Mouse (Mus musculus) brain, embryonic 14.5 days (tissue): ENCODE measurements around the gene Arid1a. TPM values are rescaled to one million over a fixed set of nuclear protein-coding genes. Genes with fewer than 3 reads are reported as not detected.

ENCODE experiments used
- DNase-seq: peaks from one replicate; pipeline ENCODE4 v3.0.0-alpha.2; 2011; ENCODE audit warnings: low read depth
- CTCF ChIP-seq: fragments of 200-500 bp; IDR thresholded peaks from 2 replicates; pipeline ENCODE4 v1.5.1; 2012; ENCODE audit warnings: inconsistent platforms, mild to moderate bottlenecking, moderate library complexity, borderline replicate concordance; ENCODE audit not compliant: insufficient read depth, insufficient read length; ENCODE audit errors: extremely low read depth
- POLR2A ChIP-seq: fragments of 200-500 bp; IDR thresholded peaks from 2 replicates; pipeline ENCODE4 v1.6.1; 2012; ENCODE audit warnings: mild to moderate bottlenecking, inconsistent platforms, borderline replicate concordance; ENCODE audit not compliant: poor library complexity, insufficient read depth, insufficient read length, severe bottlenecking; ENCODE audit errors: extremely low read depth
- polyA plus RNA-seq: library from polyadenylated mRNA; depleted of rRNA; stranded (reverse); fragments of >200 nt; gene quantifications from 2 replicates; pipeline ENCODE4 v1.2.3, GENCODE M21; 2012; rRNA removed

Gene Arid1a
- polyA plus RNA-seq, result 75.4 and 121 TPM in 2 replicates

GRCm38 (mm10) chr4:133756514-133757268 lies at the start of gene Arid1a:
TSS of gene Arid1a (minus strand) at chr4:133756769.
- no peak for TF ChIP-seq POLR2A
- no peak for TF ChIP-seq CTCF
- peak; percentile 98 for DNase-seq

GRCm38 (mm10) chr4:133804401-133805263 lies 48.1 kb upstream of the Arid1a start:
- TF ChIP-seq CTCF (no peak), POLR2A (no peak)
- no peak for DNase-seq

GRCm38 (mm10) chr4:133800589-133800988 lies 44.0 kb upstream of the Arid1a start:
- DNase-seq, result no peak
- TF ChIP-seq CTCF, result no peak
- no peak for TF ChIP-seq POLR2A

- DNase-seq, result no peak
- no peak for TF ChIP-seq CTCF
- no peak for TF ChIP-seq POLR2A
Measured at GRCm38 (mm10) chr4:133793269-133793668, 36.7 kb upstream of the Arid1a start.

- peak; percentile 91 for DNase-seq
- peak; percentile 47; the same call in 1 of the 2 replicates for TF ChIP-seq CTCF
- no peak for TF ChIP-seq POLR2A
Measured at GRCm38 (mm10) chr4:133774570-133775554, 18.3 kb upstream of the Arid1a start.

GRCm38 (mm10) chr4:133769157-133769556 lies 12.6 kb upstream of the Arid1a start:
- no peak for DNase-seq
- no peak for TF ChIP-seq CTCF
- no peak for TF ChIP-seq POLR2A

- peak; percentile 30 for DNase-seq
- no peak for TF ChIP-seq CTCF
- no peak for TF ChIP-seq POLR2A
Measured at GRCm38 (mm10) chr4:133763112-133763511, 6.5 kb upstream of the Arid1a start.

- TF ChIP-seq POLR2A (no peak), CTCF (no peak)
- DNase-seq, result no peak
Measured at GRCm38 (mm10) chr4:133759659-133760058, 3.1 kb upstream of the Arid1a start.

GRCm38 (mm10) chr4:133757269-133757835 lies 783 bp upstream of the Arid1a start:
- DNase-seq, result peak; percentile 98
- peak; percentile 53 for TF ChIP-seq POLR2A
- no peak for TF ChIP-seq CTCF

- DNase-seq, result peak; percentile 87
Measured at GRCm38 (mm10) chr4:133755861-133756371, 653 bp downstream of the Arid1a start.

More at GRCm38 (mm10) chr4:133755861-133756371, 653 bp downstream of the Arid1a start:
- TF ChIP-seq CTCF (no peak), POLR2A (no peak)
